Mouse (Mus musculus) liver (tissue): ENCODE measurements at regions not wholly inside any gene's neighbourhood (a gene's known extent, or its start where the extent isn't known, plus 50 kb on each side); places are given as distances from the start of the nearest gene placed in this dataset.
"Not testable (repeated sequence)": the region's sequence is repeated elsewhere in the genome, so short reads cannot be mapped to it uniquely, and the experiment has no call there.

Experiments used
- DNase-seq: peaks from one replicate; pipeline ENCODE4 v3.0.0-alpha.2; 2020; ENCODE audit warnings: mixed read lengths

GRCm38 (mm10) chr2:147989616-147990015 is 57.2 kb downstream of the Foxa2 start:
- no peak for DNase-seq

GRCm38 (mm10) chr2:147988586-147988985 is 58.2 kb downstream of the Foxa2 start:
- no peak for DNase-seq

GRCm38 (mm10) chr2:147985261-147985575 is 61.6 kb downstream of the Foxa2 start:
- no peak for DNase-seq

- peak; percentile 22 for DNase-seq
Measured at GRCm38 (mm10) chr2:147984547-147985260, 62.1 kb downstream of the Foxa2 start.

GRCm38 (mm10) chr2:147980929-147981479 is 65.8 kb downstream of the Foxa2 start:
- DNase-seq: no peak

GRCm38 (mm10) chr2:147980408-147980807 is 66.4 kb downstream of the Foxa2 start:
- no peak for DNase-seq

- DNase-seq: no peak
Measured at GRCm38 (mm10) chr2:147979660-147980364, 67.0 kb downstream of the Foxa2 start.

- DNase-seq: no peak
Measured at GRCm38 (mm10) chr2:147979001-147979400, 67.8 kb downstream of the Foxa2 start.

- no peak for DNase-seq
Measured at GRCm38 (mm10) chr2:147974776-147975175, 72.0 kb downstream of the Foxa2 start.

- peak; percentile 44 for DNase-seq
Measured at GRCm38 (mm10) chr2:147968671-147969070, 78.1 kb downstream of the Foxa2 start.

GRCm38 (mm10) chr2:147967829-147968529 is 78.8 kb downstream of the Foxa2 start:
- DNase-seq: no peak

GRCm38 (mm10) chr2:147963284-147963683 is 83.5 kb downstream of the Foxa2 start:
- DNase-seq: not testable (repeated sequence)

GRCm38 (mm10) chr2:147961633-147962032 is 85.1 kb downstream of the Foxa2 start:
- no peak for DNase-seq

- no peak for DNase-seq
Measured at GRCm38 (mm10) chr2:147954183-147954582, 92.6 kb downstream of the Foxa2 start.

- DNase-seq: no peak
Measured at GRCm38 (mm10) chr2:147951233-147951632, 95.5 kb downstream of the Foxa2 start.

GRCm38 (mm10) chr2:147944171-147945040 is 102.4 kb downstream of the Foxa2 start:
- DNase-seq: no peak

- DNase-seq: peak; percentile 21
Measured at GRCm38 (mm10) chr2:147942591-147942990, 104.2 kb downstream of the Foxa2 start.

GRCm38 (mm10) chr2:147941319-147941718 is 105.5 kb downstream of the Foxa2 start:
- no peak for DNase-seq

GRCm38 (mm10) chr2:147932494-147932893 is 114.3 kb downstream of the Foxa2 start:
- no peak for DNase-seq

GRCm38 (mm10) chr2:147929031-147929711 is 117.6 kb downstream of the Foxa2 start:
- DNase-seq: no peak

- no peak for DNase-seq
Measured at GRCm38 (mm10) chr2:147927792-147928670, 118.7 kb downstream of the Foxa2 start.
